Mouse (Mus musculus): ENCODE measurements around the gene Fn1.

Fn1 gene

GRCm38 (mm10) chr1:71631811-71632210 is 21.2 kb downstream of the Fn1 start:
- ChIA-PET POLR2A (interaction anchor here (0.9 to 21.7 kb wide), 15 partner anchors 8 to 52 kb away, joined by 3 to 522 read pairs (median 8); no protein-coding TSS in a partner anchor), CTCF (no interaction called here)

DNA sequence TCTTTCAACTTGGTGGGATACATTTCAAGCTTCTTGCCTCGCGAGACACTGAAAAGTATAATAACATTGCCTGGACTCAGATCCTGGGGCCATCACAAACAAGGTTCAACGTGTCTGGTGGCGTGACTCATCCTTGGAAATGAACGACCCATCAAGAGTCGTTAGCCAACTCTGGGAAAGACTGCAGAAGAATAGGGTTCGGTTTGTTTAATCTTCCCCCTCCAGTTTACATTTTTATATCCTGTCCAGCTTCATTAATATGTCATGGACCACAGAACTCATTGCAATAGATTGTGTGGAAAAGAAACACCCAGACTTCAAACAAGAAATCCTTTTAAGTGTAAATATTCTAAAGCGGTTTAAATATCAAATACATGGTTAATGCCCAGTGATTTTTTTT is 22.8 kb downstream of the Fn1 start:
- CTCF ChIA-PET: no interaction called here
- POLR2A ChIA-PET: interaction anchor here (0.6 to 21.7 kb wide), 24 partner anchors 10 to 646 kb away, joined by 3 to 522 read pairs (median 4); no protein-coding TSS in a partner anchor

DNA sequence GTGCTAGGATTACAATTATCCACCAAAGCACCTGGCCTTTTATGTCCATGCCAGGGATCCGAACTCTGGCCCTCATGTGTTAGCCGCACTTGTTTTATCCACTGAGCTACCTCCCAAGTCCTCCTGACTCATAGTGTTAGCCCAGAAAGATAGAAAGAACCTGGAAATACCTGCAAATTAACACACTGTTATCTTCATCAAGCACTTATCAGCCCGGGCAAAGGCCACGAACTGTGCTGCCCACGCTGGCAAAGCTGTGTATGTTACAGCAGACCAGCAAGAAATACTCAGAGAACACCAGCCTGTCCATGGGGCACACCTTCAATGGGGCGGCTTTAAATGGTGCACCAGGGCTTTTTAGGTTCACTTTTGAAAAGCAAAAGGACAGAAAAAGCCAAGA is 29.4 kb downstream of the Fn1 start:
- ChIA-PET CTCF (interaction anchor here in 1 of 4 experiments (0.9 kb wide), 1 partner anchor 10 kb away, joined by 3 read pairs; no protein-coding TSS in a partner anchor), POLR2A (interaction anchor here in 3 of 4 experiments (0.6 to 21.7 kb wide), 21 partner anchors 3 to 140 kb away, joined by 3 to 522 read pairs (median 5); no protein-coding TSS in a partner anchor)

GRCm38 (mm10) chr1:71621526-71621925 is 31.5 kb downstream of the Fn1 start:
- CTCF ChIA-PET: no interaction called here
- POLR2A ChIA-PET: interaction anchor here in 3 of 4 experiments (0.9 to 21.7 kb wide), 16 partner anchors 8 to 51 kb away, joined by 3 to 522 read pairs (median 4); no protein-coding TSS in a partner anchor

GRCm38 (mm10) chr1:71614545-71615246 is 38.3 kb downstream of the Fn1 start:
- POLR2A ChIA-PET: interaction anchor here in 1 of 4 experiments (1.0 to 21.7 kb wide), 6 partner anchors 15 to 58 kb away, joined by 3 to 522 read pairs (median 76); no protein-coding TSS in a partner anchor
- CTCF ChIA-PET: no interaction called here

GRCm38 (mm10) chr1:71612256-71612655 is 40.7 kb downstream of the Fn1 start:
- CTCF ChIA-PET: no interaction called here
- POLR2A ChIA-PET: interaction anchor here in 2 of 4 experiments (1.1 to 10.2 kb wide), 9 partner anchors 9 to 63 kb away, joined by 3 to 179 read pairs (median 10); no protein-coding TSS in a partner anchor

DNA sequence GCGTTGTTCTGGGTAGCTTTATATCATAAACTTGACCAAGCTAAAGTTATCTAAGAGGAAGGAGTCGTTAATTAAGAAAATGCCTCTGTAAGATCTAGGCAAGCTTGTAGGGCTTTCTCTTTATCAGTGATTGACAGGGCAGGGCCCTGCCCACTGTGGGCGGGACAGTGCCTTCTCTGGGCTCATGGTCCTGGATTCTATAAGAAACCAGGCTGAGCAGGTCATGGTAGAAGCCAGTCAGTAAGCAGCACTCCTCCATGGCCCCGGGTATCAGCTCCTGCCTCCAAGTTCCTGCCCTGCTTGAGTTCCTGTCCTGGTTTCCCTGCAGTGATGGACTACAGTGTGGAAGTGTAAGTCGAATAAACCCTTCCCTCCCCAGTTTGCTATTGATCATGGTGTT is 43.1 kb downstream of the Fn1 start:
- POLR2A ChIA-PET: interaction anchor here (0.6 to 10.2 kb wide), 45 partner anchors 8 to 573 kb away, joined by 3 to 179 read pairs (median 4); partner anchors contain the start of gene Atic (in 2 of the 4)

GRCm38 (mm10) chr1:71609057-71609775 is 43.8 kb downstream of the Fn1 start:
- ChIA-PET CTCF (interaction anchor here in 2 of 4 experiments (0.6 to 0.7 kb wide), 2 partner anchors 309 to 557 kb away, joined by 3 read pairs; no protein-coding TSS in a partner anchor), POLR2A (interaction anchor here (0.6 to 10.2 kb wide), 45 partner anchors 8 to 514 kb away, joined by 3 to 179 read pairs (median 4); partner anchors contain the start of gene Atic (in 2 of the 4))

More for the DNA sequence above, 43.1 kb downstream of the Fn1 start:
- CTCF ChIA-PET: interaction anchor here in 1 of 4 experiments (0.6 kb wide), 1 partner anchor 308 kb away, joined by 3 read pairs; no protein-coding TSS in a partner anchor

DNA sequence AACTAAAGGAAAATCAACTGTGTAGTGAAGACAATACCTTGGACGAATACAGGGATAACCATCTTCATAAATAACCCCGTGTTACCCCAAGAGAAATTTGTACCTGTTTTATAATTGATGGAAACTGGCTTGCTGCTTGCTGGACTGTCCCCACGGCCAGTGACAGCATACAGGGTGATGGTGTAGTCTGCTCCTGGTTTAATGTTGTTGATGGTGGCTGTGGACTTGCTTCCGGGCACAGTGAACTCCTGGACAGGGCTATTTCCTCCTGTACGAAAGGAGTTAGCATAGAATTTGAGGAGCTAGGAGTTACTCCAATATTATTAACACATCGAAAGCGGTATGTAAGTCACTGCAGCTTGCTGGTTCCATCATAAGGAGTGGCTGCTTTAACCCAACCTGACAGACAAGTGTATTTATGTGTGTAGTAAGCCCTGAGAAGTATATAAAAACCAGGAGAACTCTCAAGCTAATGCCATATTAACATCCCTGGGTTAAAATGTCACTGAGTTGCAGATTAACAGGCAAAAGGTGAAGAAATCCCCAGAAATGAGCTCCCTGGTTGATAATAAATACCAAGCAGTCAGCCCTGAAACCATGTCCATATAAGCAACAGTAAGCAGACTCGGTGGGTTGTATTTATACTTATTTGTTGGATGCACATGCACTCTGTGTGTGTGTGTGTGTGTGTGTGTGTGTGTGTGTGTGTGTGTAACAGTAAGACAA is 46.2 kb downstream of the Fn1 start:
- POLR2A ChIA-PET: interaction anchor here in 2 of 4 experiments (0.6 to 10.2 kb wide), 11 partner anchors 11 to 44 kb away, joined by 3 to 179 read pairs (median 5); no protein-coding TSS in a partner anchor
- CTCF ChIA-PET: no interaction called here

- ChIA-PET POLR2A (interaction anchor here in 3 of 4 experiments (0.7 to 10.2 kb wide), 9 partner anchors 8 to 188 kb away, joined by 3 to 179 read pairs (median 4); no protein-coding TSS in a partner anchor), CTCF (no interaction called here)
Observed at GRCm38 (mm10) chr1:71605751-71606150, 47.2 kb downstream of the Fn1 start.

DNA sequence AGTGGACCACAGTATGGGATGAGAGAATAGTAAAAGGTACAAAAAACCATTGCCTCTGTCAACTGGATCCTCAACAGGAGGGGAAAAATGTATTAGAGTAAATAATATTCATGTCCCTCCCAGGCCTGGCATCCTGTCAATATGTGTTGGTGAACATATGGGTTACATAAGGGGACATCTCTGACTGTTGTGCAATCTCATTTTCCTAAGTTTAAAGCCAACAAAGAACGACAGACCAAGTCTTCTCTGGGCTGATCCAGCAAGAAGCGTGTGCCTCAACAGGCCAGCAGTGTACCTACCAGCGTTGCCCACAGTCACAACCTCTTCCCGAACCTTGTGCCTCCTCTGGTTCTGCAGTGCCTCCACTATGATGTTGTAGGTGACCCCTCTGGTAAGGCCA is 57.6 kb downstream of the Fn1 start:
- POLR2A ChIA-PET: interaction anchor here in 2 of 4 experiments (0.9 to 16.3 kb wide), 10 partner anchors 12 to 91 kb away, joined by 3 to 313 read pairs (median 8); no protein-coding TSS in a partner anchor

DNA sequence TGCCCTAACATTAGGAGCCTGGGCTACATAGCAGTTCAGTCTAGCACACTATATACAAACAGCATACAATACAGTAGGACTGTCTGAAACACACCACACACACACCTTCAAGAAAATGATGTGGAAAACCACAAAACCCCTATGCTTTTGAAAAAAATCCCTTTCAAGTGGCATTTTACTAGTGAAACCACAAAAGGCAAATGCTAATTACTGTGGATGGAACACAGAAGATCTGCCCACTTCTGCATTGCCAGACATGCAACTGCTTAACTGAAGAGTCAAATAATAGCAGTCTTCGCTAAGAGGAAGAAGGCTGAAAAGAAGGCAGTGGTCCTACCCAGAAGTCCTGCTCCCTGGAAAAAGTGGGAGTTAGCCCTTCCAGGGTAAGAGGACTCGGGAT is 58.7 kb downstream of the Fn1 start:
- POLR2A ChIA-PET: interaction anchor here in 2 of 4 experiments (1.0 to 16.3 kb wide), 11 partner anchors 8 to 52 kb away, joined by 3 to 313 read pairs (median 8); no protein-coding TSS in a partner anchor
- CTCF ChIA-PET: no interaction called here

More for the DNA sequence above, 57.6 kb downstream of the Fn1 start:
- CTCF ChIA-PET: no interaction called here

DNA sequence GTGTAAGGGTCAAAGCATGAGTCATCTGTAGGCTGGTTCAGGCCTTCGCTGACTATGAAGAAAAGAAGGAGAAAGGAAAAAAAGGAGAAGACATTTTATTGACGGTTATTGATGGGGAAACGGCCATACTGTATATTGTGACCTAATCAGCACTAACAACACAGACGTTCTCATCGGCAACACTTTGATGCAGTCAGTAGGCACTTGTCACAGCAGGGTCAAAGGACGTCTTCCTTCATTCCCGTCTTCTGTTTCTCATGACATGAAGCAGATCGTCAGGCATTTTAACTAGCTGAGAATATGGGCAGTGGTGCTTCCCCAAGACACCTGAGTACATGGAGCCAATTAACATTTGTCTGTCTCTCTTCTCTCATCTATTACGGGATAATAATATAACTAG is 59.8 kb downstream of the Fn1 start:
- ChIA-PET CTCF (no interaction called here), POLR2A (interaction anchor here in 2 of 4 experiments (1.0 to 16.3 kb wide), 18 partner anchors 8 to 57 kb away, joined by 3 to 313 read pairs (median 6); partner anchors contain the start of gene Atic (in 1 of the 2))

DNA sequence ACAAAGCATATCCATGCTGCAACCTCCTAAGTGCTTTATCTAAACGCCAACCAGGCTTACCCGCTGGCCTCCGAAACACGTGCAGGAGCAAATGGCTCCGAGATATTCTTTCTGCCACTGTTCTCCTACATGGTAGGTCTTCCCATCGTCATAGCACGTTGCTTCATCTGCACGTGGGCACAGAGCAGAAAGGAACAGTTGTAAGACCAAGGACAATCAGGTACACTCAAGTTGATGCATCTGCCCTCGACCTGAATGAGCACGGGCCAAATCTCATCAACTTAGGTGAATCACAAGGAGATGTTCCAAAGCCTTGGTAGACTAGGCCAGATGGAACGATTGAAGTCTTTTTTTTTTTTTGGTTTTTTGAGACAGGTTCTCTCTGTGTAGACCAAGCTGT is 63.0 kb downstream of the Fn1 start:
- POLR2A ChIA-PET: interaction anchor here in 3 of 4 experiments (0.9 to 16.3 kb wide), 13 partner anchors 8 to 62 kb away, joined by 3 to 313 read pairs (median 4); no protein-coding TSS in a partner anchor

DNA sequence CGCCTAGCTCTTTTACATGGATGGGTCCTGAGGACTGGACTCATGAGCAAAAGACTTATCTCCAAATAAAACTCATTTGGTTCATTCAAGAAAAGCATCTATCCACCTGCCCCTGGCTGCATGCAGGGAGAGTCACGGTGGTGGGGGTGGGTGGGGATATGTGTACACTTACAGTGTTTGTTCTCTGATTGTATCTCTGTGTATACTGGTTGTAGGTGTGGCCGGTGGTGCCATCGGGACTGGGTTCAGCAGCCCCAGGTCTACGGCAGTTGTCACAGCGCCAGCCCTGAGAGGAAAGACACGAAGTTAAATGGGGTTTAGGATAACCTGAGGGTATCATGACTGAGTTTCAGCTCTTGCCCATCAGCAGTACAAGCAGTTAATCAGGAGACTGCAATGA is 66.3 kb downstream of the Fn1 start:
- CTCF ChIA-PET: no interaction called here
- POLR2A ChIA-PET: interaction anchor here in 3 of 4 experiments (0.9 to 15.3 kb wide), 9 partner anchors 8 to 64 kb away, joined by 3 to 141 read pairs (median 4); no protein-coding TSS in a partner anchor

More for the DNA sequence above, 63.0 kb downstream of the Fn1 start:
- CTCF ChIA-PET: no interaction called here

DNA sequence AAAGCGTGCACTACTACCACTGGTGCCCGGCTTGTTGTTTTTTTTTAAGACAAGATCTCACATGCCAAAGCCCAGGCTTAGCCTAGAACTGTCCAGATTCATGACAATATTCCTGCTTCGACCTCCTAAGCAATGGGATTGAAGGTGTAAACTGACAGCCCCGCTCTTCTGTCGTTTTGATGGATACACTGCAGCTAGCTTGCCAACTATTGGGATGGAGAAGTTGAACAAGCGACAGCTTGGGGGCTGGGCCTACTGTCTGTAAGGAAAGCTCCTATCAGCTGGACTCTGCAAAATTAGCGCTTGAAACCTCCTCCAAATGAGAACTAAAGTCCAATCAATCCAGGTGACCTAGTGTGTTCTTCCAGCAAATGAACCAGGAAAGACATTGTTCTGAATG is 69.1 kb downstream of the Fn1 start:
- CTCF ChIA-PET: no interaction called here
- POLR2A ChIA-PET: interaction anchor here in 2 of 4 experiments (1.1 to 15.3 kb wide), 15 partner anchors 10 to 90 kb away, joined by 3 to 141 read pairs (median 6); no protein-coding TSS in a partner anchor

DNA sequence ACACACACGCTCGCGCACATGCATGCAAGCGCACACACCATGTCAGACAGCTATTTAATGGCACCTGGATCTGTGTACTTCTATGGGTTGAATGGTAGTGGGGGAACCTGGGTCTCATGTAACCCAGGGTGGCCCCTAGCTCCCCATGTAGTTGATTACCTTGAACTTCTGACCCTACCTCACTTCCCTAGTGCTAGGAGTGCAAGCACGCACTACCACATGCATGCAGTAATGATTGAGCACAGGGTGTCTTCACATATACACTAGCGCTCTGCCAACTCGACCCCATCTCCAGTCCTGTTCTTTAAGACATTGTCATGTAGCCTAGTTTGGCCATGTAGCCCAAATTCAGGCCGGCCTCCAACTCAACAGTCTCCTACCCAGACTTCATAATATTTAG is 69.7 kb downstream of the Fn1 start:
- POLR2A ChIA-PET: interaction anchor here in 2 of 4 experiments (0.6 to 15.3 kb wide), 25 partner anchors 10 to 167 kb away, joined by 3 to 141 read pairs (median 4); no protein-coding TSS in a partner anchor
- CTCF ChIA-PET: no interaction called here

DNA sequence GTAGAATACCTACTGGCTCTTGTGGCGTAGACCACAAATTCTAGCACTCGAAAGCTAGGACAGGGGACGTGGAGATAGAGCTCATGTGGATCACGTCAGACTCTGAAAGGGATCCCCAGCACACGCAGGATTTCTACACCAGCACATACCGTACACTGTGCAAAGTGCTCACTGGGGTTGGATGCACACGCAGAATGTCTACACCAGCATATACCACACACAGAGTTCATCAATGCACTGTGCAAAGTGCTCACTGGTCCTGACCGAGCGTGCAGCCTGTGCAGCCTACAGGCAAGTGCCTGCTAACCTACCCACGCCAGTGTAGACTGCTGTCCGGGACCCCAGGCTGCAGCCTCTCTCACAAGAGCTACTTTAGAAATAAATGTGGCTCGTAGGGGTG is 72.6 kb downstream of the Fn1 start:
- POLR2A ChIA-PET: interaction anchor here (0.6 to 15.3 kb wide), 19 partner anchors 9 to 585 kb away, joined by 3 to 141 read pairs (median 4); partner anchors contain the start of gene Atic (in 1 of the 4)
- CTCF ChIA-PET: no interaction called here

Data from embryonic stem cell, embryonic (primary cell).